Mouse (Mus musculus): ENCODE data around the gene Olfr1418. TPM values are rescaled to one million over a fixed set of nuclear protein-coding genes. Genes with fewer than 3 reads are reported as not detected.

The Olfr1418 gene
- polyA plus RNA-seq, 1 experiment from 2014 or later: not detected

GRCm38 (mm10) chr19:11839119-11839518 is 21.7 kb downstream of the Olfr1418 start, which contains the start of gene Olfr1417:
Gene Olfr1417 (minus strand): TSS chr19:11839219.
- Histone ChIP-seq H3K9me3 (ENCODE audit: control insufficient read depth, low read length) (no peaks in the 10 kb centered on the region), H3K27me3 (replicated peaks; ENCODE audit: control insufficient read depth, insufficient read depth, low read length) (no peaks in the 10 kb centered on the region), H3K4me2 (ENCODE audit: low read length) (no peak within 1 kb of the TSS), H3K9ac (ENCODE audit: low read length) (no peak within 1 kb of the TSS), H3K4me1 (replicated peaks; ENCODE audit: control insufficient read depth, insufficient read depth, low read length) (no peaks in the 10 kb centered on the region), H3K4me3 (ENCODE audit: low read depth, low read length) (no peak within 1 kb of the TSS), H3K36me3 (ENCODE audit: control insufficient read depth, insufficient read depth, low read length) (no peaks in the 10 kb centered on the region), H3K27ac (ENCODE audit: low read depth) (no peak within 1 kb of the TSS)
- WGBS: 89% methylated on average over 4 of the region's 4 CpGs
- DNase-seq (ENCODE audit: low spot score) (no peak), ATAC-seq (replicated peaks; ENCODE audit: low FRiP score, low TSS enrichment, low read depth) (no peak)

DNA sequence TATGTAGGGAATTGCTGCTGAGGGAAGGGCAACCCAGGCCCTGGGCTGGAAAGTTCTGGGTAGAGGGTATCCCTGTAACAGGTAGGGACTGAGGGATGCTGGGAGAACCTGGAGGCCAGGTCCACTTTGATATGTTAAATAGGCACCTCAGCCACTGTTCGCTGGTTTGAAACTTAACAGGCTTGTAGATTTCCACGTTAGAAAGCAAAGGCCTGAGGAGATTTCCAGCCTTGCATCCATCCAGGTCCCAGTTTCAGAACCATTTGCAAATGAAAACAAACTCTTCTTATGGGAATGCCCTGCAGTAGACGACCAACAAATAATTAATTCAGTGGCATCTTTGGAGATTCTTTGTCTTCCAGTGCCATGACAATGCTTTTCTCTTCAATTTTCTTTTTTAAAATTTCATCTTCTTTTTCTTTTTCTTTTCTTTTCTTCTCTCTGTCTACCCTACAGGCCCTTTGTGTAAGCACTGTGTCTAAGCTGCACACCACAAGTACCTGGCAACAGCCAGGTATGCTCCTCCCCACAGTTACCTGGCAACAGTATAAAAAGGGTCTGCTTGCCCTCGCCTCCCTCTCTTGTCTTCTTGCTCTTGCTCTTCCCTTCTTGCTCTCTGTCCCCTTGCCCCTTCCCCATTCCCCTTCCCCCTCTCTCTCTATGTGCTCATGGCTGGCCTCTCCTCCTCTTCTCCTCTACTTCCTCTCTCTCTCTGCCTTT is 37.4 kb downstream of the Olfr1418 start:
- no peak for DNase-seq (ENCODE audit: low spot score)
- Histone ChIP-seq H3K36me3 (ENCODE audit: control insufficient read depth, insufficient read depth, low read length) (no peaks in the 10 kb centered on the region), H3K9me3 (ENCODE audit: control insufficient read depth, low read length) (no peaks in the 10 kb centered on the region), H3K9ac (ENCODE audit: low read length) (no peak overlapping the region), H3K4me1 (replicated peaks; ENCODE audit: control insufficient read depth, insufficient read depth, low read length) (0 out of 2 replicates have a peak, but pooled peaks cover 3% of the 10 kb centered on the region), H3K27ac (ENCODE audit: low read depth) (no peak overlapping the region), H3K27me3 (replicated peaks; ENCODE audit: control insufficient read depth, insufficient read depth, low read length) (0 out of 2 replicates have a peak, but pooled peaks cover 6% of the 10 kb centered on the region), H3K4me3 (ENCODE audit: low read depth, low read length) (no peak overlapping the region), H3K4me2 (ENCODE audit: low read length) (no peak overlapping the region)
- WGBS: 45% methylated on average over 4 of the region's 4 CpGs
- no peak for ATAC-seq (replicated peaks; ENCODE audit: low FRiP score, low TSS enrichment, low read depth)

GRCm38 (mm10) chr19:11820211-11820610 is 40.7 kb downstream of the Olfr1418 start:
- H3K4me2 ChIP-seq (ENCODE audit: low read length): peak overlapping the region; percentile 93
- no peaks in the 10 kb centered on the region for H3K36me3 ChIP-seq (ENCODE audit: control insufficient read depth, insufficient read depth, low read length)
- no peak overlapping the region for H3K27ac ChIP-seq (ENCODE audit: low read depth)
- H3K4me1 ChIP-seq (replicated peaks; ENCODE audit: control insufficient read depth, insufficient read depth, low read length): 0 out of 2 replicates have a peak, but pooled peaks cover 3% of the 10 kb centered on the region
- peak overlapping the region; percentile 64 for H3K4me3 ChIP-seq (ENCODE audit: low read depth, low read length)
- H3K9ac ChIP-seq (ENCODE audit: low read length): no peak overlapping the region
- no peak for DNase-seq (ENCODE audit: low spot score)
- WGBS: 30% methylated on average over 6 of the region's 6 CpGs
- ATAC-seq (replicated peaks; ENCODE audit: low FRiP score, low TSS enrichment, low read depth): no peak
- no peaks in the 10 kb centered on the region for H3K9me3 ChIP-seq (ENCODE audit: control insufficient read depth, low read length)
- 0 out of 2 replicates have a peak, but pooled peaks cover 6% of the 10 kb centered on the region for H3K27me3 ChIP-seq (replicated peaks; ENCODE audit: control insufficient read depth, insufficient read depth, low read length)

- Histone ChIP-seq H3K27ac (ENCODE audit: low read depth) (no peak overlapping the region), H3K9me3 (ENCODE audit: control insufficient read depth, low read length) (no peaks in the 10 kb centered on the region), H3K36me3 (ENCODE audit: control insufficient read depth, insufficient read depth, low read length) (no peaks in the 10 kb centered on the region), H3K9ac (ENCODE audit: low read length) (no peak overlapping the region), H3K4me3 (ENCODE audit: low read depth, low read length) (peak overlapping the region; percentile 64), H3K27me3 (replicated peaks; ENCODE audit: control insufficient read depth, insufficient read depth, low read length) (0 out of 2 replicates have a peak, but pooled peaks cover 6% of the 10 kb centered on the region), H3K4me2 (ENCODE audit: low read length) (peak overlapping the region; percentile 93), H3K4me1 (replicated peaks; ENCODE audit: control insufficient read depth, insufficient read depth, low read length) (0 out of 2 replicates have a peak, but pooled peaks cover 3% of the 10 kb centered on the region)
- peak; percentile 63; the same call in 1 of the 2 replicates for ATAC-seq (replicated peaks; ENCODE audit: low FRiP score, low TSS enrichment, low read depth)
- peak; percentile 92 for DNase-seq (ENCODE audit: low spot score)
- WGBS: under 1% methylated on average over 15 of the region's 15 CpGs
These were observed 41.1 kb downstream of the Olfr1418 start for GRCm38 (mm10) chr19:11819800-11820199.

DNA sequence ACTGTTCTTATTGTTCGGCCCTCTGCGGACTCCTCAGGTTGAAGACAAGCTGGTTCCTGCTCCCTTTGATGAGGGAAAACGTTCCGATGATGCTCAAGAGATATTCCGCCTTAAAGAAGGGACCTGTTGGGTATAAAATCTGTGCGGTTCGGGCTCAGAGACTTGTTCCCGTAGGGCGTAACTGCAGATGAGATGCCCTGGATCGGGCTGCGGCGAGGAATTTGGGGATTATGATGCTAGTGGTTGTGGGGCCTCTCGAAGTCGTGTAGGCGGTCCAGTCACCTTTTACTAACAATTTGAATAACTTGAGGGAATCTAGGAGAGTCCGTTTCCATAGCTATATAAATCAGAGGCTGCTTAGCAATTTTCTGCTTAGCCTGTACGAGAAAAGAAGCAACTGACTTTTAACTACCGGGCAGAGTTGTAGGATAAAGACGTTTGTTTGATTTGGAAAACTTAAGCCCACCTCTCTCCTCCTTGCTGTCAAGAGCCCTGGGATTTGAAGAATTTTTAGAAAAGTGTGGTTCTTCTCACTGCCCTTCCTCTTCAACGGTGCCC is 41.6 kb downstream of the Olfr1418 start, which contains the start of gene Stx3:
TSS of gene Stx3 (minus strand) at position 261 of the 558 bp plus-strand sequence.
- WGBS: under 1% methylated on average over 20 of the region's 20 CpGs
- no peak for ATAC-seq (replicated peaks; ENCODE audit: low FRiP score, low TSS enrichment, low read depth)
- Histone ChIP-seq H3K9me3 (ENCODE audit: control insufficient read depth, low read length) (no peaks in the 10 kb centered on the region), H3K9ac (ENCODE audit: low read length) (peak within 1 kb of the TSS; percentile 72), H3K27ac (ENCODE audit: low read depth) (peak within 1 kb of the TSS; percentile 67), H3K4me1 (replicated peaks; ENCODE audit: control insufficient read depth, insufficient read depth, low read length) (0 out of 2 replicates have a peak, but pooled peaks cover 3% of the 10 kb centered on the region), H3K27me3 (replicated peaks; ENCODE audit: control insufficient read depth, insufficient read depth, low read length) (0 out of 2 replicates have a peak, but pooled peaks cover 6% of the 10 kb centered on the region), H3K4me2 (ENCODE audit: low read length) (peak within 1 kb of the TSS; percentile 93), H3K4me3 (ENCODE audit: low read depth, low read length) (peak within 1 kb of the TSS; percentile 64), H3K36me3 (ENCODE audit: control insufficient read depth, insufficient read depth, low read length) (no peaks in the 10 kb centered on the region)
- DNase-seq (ENCODE audit: low spot score): peak; percentile 71

DNA sequence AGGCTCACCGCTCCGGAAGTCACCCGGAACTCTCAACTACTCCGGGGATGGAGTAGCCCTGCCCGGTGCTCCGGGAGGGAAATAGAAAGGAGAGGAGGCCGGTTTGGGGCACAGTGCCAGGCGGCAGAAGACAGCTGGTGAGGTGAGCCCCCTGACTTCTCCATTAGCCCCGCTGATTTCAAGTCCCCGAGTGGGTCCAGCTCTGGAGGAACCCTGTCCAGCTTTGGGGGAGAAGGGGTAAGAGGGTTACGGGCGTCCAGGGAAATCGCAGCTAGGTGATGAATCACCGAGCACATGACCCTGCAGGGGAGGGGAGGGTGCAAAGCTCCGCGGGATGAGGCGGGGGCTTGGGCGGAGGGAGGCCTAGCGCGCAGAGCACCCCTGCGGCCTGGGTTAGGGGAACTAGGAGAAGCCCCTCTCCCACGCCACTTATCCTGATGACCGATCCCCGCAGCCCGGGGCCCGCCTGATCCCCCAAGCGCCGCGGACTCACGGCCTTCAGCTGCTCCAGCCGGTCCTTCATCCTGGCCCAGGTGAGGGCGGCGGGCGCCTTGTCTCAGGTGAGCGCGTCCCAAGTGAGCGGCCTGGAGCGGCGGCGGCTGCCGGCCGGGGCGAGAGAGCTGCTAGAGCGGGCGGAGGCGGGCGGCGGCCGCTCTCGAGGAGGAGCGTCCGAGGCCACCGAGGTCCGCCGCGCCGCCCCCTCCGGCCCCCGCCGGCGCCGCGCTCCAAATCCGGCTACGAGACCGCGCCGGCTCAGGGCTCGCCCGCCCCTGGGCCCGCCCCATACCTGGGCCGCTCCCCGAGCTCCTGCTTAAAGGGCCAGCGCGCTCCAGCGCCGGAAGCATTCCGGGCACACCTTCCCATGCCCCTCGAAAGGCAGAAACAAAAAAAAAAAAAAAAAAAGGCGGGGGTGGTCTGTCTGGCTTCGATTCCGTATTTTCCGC is 42.4 kb downstream of the Olfr1418 start:
- Histone ChIP-seq H3K4me1 (replicated peaks; ENCODE audit: control insufficient read depth, insufficient read depth, low read length) (0 out of 2 replicates have a peak, but pooled peaks cover 3% of the 10 kb centered on the region), H3K36me3 (ENCODE audit: control insufficient read depth, insufficient read depth, low read length) (no peaks in the 10 kb centered on the region), H3K9me3 (ENCODE audit: control insufficient read depth, low read length) (no peaks in the 10 kb centered on the region), H3K27ac (ENCODE audit: low read depth) (peak overlapping the region; percentile 67), H3K9ac (ENCODE audit: low read length) (peak overlapping the region; percentile 72), H3K4me3 (ENCODE audit: low read depth, low read length) (peak overlapping the region; percentile 64), H3K4me2 (ENCODE audit: low read length) (peak overlapping the region; percentile 93), H3K27me3 (replicated peaks; ENCODE audit: control insufficient read depth, insufficient read depth, low read length) (0 out of 2 replicates have a peak, but pooled peaks cover 6% of the 10 kb centered on the region)
- under 1% methylated on average over 59 of the region's 83 CpGs for WGBS
- ATAC-seq (replicated peaks; ENCODE audit: low FRiP score, low TSS enrichment, low read depth): peak; percentile 90
- peak; percentile 82 for DNase-seq (ENCODE audit: low spot score)

- Histone ChIP-seq H3K4me1 (replicated peaks; ENCODE audit: control insufficient read depth, insufficient read depth, low read length) (0 out of 2 replicates have a peak, but pooled peaks cover 3% of the 10 kb centered on the region), H3K27me3 (replicated peaks; ENCODE audit: control insufficient read depth, insufficient read depth, low read length) (0 out of 2 replicates have a peak, but pooled peaks cover 6% of the 10 kb centered on the region), H3K9me3 (ENCODE audit: control insufficient read depth, low read length) (no peaks in the 10 kb centered on the region), H3K27ac (ENCODE audit: low read depth) (no peak overlapping the region), H3K4me3 (ENCODE audit: low read depth, low read length) (peak overlapping the region; percentile 64), H3K9ac (ENCODE audit: low read length) (no peak overlapping the region; the same call in 1 of the 2 replicates), H3K36me3 (ENCODE audit: control insufficient read depth, insufficient read depth, low read length) (no peaks in the 10 kb centered on the region), H3K4me2 (ENCODE audit: low read length) (peak overlapping the region; percentile 93)
- DNase-seq (ENCODE audit: low spot score) (peak; percentile 62), ATAC-seq (replicated peaks; ENCODE audit: low FRiP score, low TSS enrichment, low read depth) (no peak)
- WGBS: 16% methylated on average over 5 of the region's 5 CpGs
These were observed 43.3 kb downstream of the Olfr1418 start for GRCm38 (mm10) chr19:11817586-11817985.

DNA sequence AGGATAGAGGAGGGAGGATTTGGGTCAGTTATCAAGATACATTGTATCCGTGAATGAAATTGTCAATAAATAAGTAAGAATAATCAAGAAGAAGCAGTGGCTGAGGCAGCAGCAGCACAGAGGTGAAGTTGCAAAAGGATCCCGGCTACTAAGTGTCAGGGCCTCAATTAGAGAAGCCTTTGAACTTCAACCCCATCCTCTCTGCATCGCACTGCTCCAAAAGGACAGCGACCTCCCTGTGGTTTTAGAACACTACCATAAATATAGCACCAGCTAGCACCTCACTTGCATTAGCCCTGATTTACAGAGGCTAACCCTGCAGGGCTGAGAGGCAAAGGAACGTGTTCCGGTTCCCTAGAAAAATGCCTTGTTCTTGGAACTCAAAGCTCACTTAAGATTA is 44.2 kb downstream of the Olfr1418 start:
- 0 out of 2 replicates have a peak, but pooled peaks cover 6% of the 10 kb centered on the region for H3K27me3 ChIP-seq (replicated peaks; ENCODE audit: control insufficient read depth, insufficient read depth, low read length)
- 38% methylated on average over 6 of the region's 6 CpGs for WGBS
- no peak overlapping the region for H3K9ac ChIP-seq (ENCODE audit: low read length)
- H3K9me3 ChIP-seq (ENCODE audit: control insufficient read depth, low read length): no peaks in the 10 kb centered on the region
- H3K4me3 ChIP-seq (ENCODE audit: low read depth, low read length): no peak overlapping the region
- H3K36me3 ChIP-seq (ENCODE audit: control insufficient read depth, insufficient read depth, low read length): no peaks in the 10 kb centered on the region
- ATAC-seq (replicated peaks; ENCODE audit: low FRiP score, low TSS enrichment, low read depth) (no peak), DNase-seq (ENCODE audit: low spot score) (no peak)
- H3K27ac ChIP-seq (ENCODE audit: low read depth): no peak overlapping the region
- no peak overlapping the region for H3K4me2 ChIP-seq (ENCODE audit: low read length)
- 0 out of 2 replicates have a peak, but pooled peaks cover 3% of the 10 kb centered on the region for H3K4me1 ChIP-seq (replicated peaks; ENCODE audit: control insufficient read depth, insufficient read depth, low read length)
